Mouse (Mus musculus): ENCODE measurements around the gene Helz2.

DNA sequence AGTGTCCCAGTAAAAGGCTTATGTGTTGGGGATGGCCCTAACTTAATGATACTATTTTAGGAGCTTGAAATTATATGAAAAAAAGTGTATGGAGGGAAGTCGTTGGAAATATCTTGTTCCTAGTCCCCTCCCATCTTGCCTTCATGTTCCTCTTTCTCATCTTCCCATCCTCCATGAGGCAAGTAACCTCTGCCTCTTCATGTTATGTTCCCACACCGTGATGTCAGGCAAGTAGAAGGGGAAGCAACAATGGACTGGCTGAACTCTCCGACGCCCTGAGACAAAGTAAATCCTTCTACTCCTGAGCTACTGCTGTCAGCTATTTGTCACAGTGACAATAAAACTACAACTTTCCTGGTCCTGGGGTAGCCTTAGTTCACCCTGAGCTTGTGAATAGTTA, 32.8 kb upstream of the Helz2 start:
- TF ChIP-seq EP300 (IDR thresholded peaks at IDR 0.05) (no peak), CTCF (IDR thresholded peaks at IDR 0.05) (no peak)
